24 mouse cellular contexts compared by ENCODE assay signal in genomic region chr9:64219772-64220420, GRCm38 (mm10). TPM values are rescaled to one million over a fixed set of nuclear protein-coding genes. Genes with fewer than 3 reads are reported as not detected.
DNase-seq lines count a peak whose midpoint lies in the region; ATAC-seq and TF ChIP-seq lines count a peak whose summit lies in the region.
"Had no signal": no experiment of that assay in that cellular context is flagged by ENCODE, and none has a peak within 500 bp of the region (broad histone marks: within the 10 kb centered on the region; RNA-seq: fewer than 3 reads in every experiment).

No protein-coding gene starts in this region.

- no peak overlapping the region for H3K4me3 ChIP-seq in kidney, embryonic 14.5 days (ENCODE audit: low read length)
- peak overlapping the region; percentile 43 for H3K4me3 ChIP-seq in E14TG2a.4 (replicated peaks; ENCODE audit: low read length)
- no peak overlapping the region for H3K4me3 ChIP-seq in small intestine, adult 2 months (ENCODE audit: low read depth, low read length)
- no peak overlapping the region for H3K4me3 ChIP-seq in forebrain, embryonic 10.5 days
- H3K4me3 ChIP-seq: hindbrain, embryonic 13.5 days; limb, embryonic 13.5 days; liver, embryonic 13.5 days; neural tube, embryonic 12.5 days; stomach, embryonic 15.5 days had no signal

- no peak for TF ChIP-seq CTCF in E14TG2a.4 (conservative IDR thresholded peaks at IDR 0.05; ENCODE audit: low read length)
- no peak for TF ChIP-seq CTCF in small intestine, adult 2 months (IDR thresholded peaks at IDR 0.05; ENCODE audit: extremely low read depth, insufficient read length, insufficient replicate concordance, low read depth, low read length)

- WGBS in kidney, embryonic 14.5 days = 72% methylated on average over 10 of the region's 10 CpGs
- 88% methylated on average over 10 of the region's 10 CpGs for WGBS in small intestine, adult 2 months
- WGBS in forebrain, embryonic 10.5 days = 82% methylated on average over 10 of the region's 10 CpGs

- H3K4me2 ChIP-seq in kidney, embryonic 14.5 days (replicated peaks; ENCODE audit: low read depth, low read length) = no peak overlapping the region
- H3K4me2 ChIP-seq: hindbrain, embryonic 13.5 days; limb, embryonic 13.5 days; liver, embryonic 13.5 days; lung, embryonic 14.5 days; neural tube, embryonic 12.5 days; stomach, embryonic 15.5 days had no signal

- no peak for TF ChIP-seq POLR2A in small intestine, adult 2 months (IDR thresholded peaks at IDR 0.05; ENCODE audit: low read depth, low read length)

- intact Hi-C loops in left cerebral cortex, postnatal 25 days (cut with DNase I) = no loop called here

- ATAC-seq in kidney, embryonic 14.5 days (ENCODE audit: low FRiP score, low TSS enrichment) = 0 out of 2 replicates have a peak, but pooled peaks have one; percentile 30
- ATAC-seq: CD4-positive, CD25-positive, alpha-beta regulatory T cell, adult 4 months had no signal

- peaks cover 21% of the 10 kb centered on the region for H3K4me1 ChIP-seq in kidney, embryonic 14.5 days (ENCODE audit: control insufficient read depth, insufficient read depth, low read length)
- H3K4me1 ChIP-seq in E14TG2a.4 (replicated peaks; ENCODE audit: low read depth, low read length) = peaks cover 96% of the 10 kb centered on the region
- H3K4me1 ChIP-seq in small intestine, adult 2 months (ENCODE audit: control insufficient read depth, insufficient read depth, insufficient read length, low read length) = peaks cover 20% of the 10 kb centered on the region
- peaks cover 19% of the 10 kb centered on the region for H3K4me1 ChIP-seq in forebrain, embryonic 10.5 days
- H3K4me1 ChIP-seq: hindbrain, embryonic 13.5 days had no signal

- no peaks in the 10 kb centered on the region for H3K27me3 ChIP-seq in kidney, embryonic 14.5 days (ENCODE audit: control insufficient read depth, insufficient read depth, low read length)
- no peaks in the 10 kb centered on the region for H3K27me3 ChIP-seq in E14TG2a.4 (ENCODE audit: insufficient read depth, low read length)
- no peaks in the 10 kb centered on the region for H3K27me3 ChIP-seq in small intestine, adult 2 months (ENCODE audit: control insufficient read depth, insufficient read depth, low read length)
- H3K27me3 ChIP-seq in forebrain, embryonic 10.5 days (ENCODE audit: poor library complexity, severe bottlenecking) = no peaks in the 10 kb centered on the region
- H3K27me3 ChIP-seq: hindbrain, embryonic 13.5 days; limb, embryonic 13.5 days; liver, embryonic 13.5 days; neural tube, embryonic 12.5 days; stomach, embryonic 15.5 days had no signal

- no peak for DNase-seq in kidney, adult 8-10 months
- peak; percentile 58 for DNase-seq in ZHBTc4 (ENCODE audit: low read depth, low spot score)
- no peak for DNase-seq in forebrain, embryonic 10.5 days (ENCODE audit: extremely low spot score, low spot score)
- no peak for DNase-seq in left cerebral cortex, postnatal 25 days (ENCODE audit: low spot score in 2 of 2)
- DNase-seq: adrenal gland, postnatal 10 days; cerebellum, adult 18-20 months; cerebellum, postnatal 14 days; gastrocnemius, postnatal 36 days; kidney, adult 9 months; layer of hippocampus, postnatal 36 days; liver, embryonic 13.5 days; lung, embryonic 14.5 days; midbrain, embryonic 14.5 days; right cerebral cortex, adult 18-20 months; right cerebral cortex, postnatal 4 days; thymus, adult 2 months had no signal

- no peak overlapping the region for H3K9ac ChIP-seq in kidney, embryonic 14.5 days (ENCODE audit: low read depth, low read length)
- H3K9ac ChIP-seq: hindbrain, embryonic 13.5 days; limb, embryonic 13.5 days; liver, embryonic 13.5 days; lung, embryonic 14.5 days; neural tube, embryonic 12.5 days; stomach, embryonic 15.5 days had no signal

- peak overlapping the region; percentile 73; the same call in 1 of the 2 replicates for H3K27ac ChIP-seq in kidney, embryonic 14.5 days (ENCODE audit: low read depth, low read length)
- peak overlapping the region; percentile 57; the same call in 1 of the 2 replicates for H3K27ac ChIP-seq in small intestine, adult 2 months (ENCODE audit: insufficient read depth, low read depth, low read length)
- no peak overlapping the region for H3K27ac ChIP-seq in forebrain, embryonic 10.5 days
- H3K27ac ChIP-seq: hindbrain, embryonic 13.5 days; limb, embryonic 13.5 days; liver, embryonic 13.5 days; neural tube, embryonic 12.5 days; stomach, embryonic 15.5 days had no signal

- H3K36me3 ChIP-seq in kidney, embryonic 14.5 days (ENCODE audit: control insufficient read depth, insufficient read depth, low read length) = no peaks in the 10 kb centered on the region
- H3K36me3 ChIP-seq in E14TG2a.4 (ENCODE audit: insufficient read depth, low read length) = peaks cover 50% of the 10 kb centered on the region
- no peaks in the 10 kb centered on the region for H3K36me3 ChIP-seq in small intestine, adult 2 months (ENCODE audit: control insufficient read depth, insufficient read depth, low read length)
- H3K36me3 ChIP-seq in forebrain, embryonic 10.5 days (replicated peaks) = peaks cover 4% of the 10 kb centered on the region; the same call in 1 of the 2 replicates
- H3K36me3 ChIP-seq: hindbrain, embryonic 13.5 days; neural tube, embryonic 12.5 days; stomach, embryonic 15.5 days had no signal

- H3K9me3 ChIP-seq in kidney, embryonic 14.5 days (ENCODE audit: control insufficient read depth, low read length) = no peaks in the 10 kb centered on the region
- no peaks in the 10 kb centered on the region for H3K9me3 ChIP-seq in E14TG2a.4 (ENCODE audit: low read length)
- no peaks in the 10 kb centered on the region for H3K9me3 ChIP-seq in forebrain, embryonic 10.5 days
- H3K9me3 ChIP-seq: hindbrain, embryonic 13.5 days; limb, embryonic 13.5 days; liver, embryonic 13.5 days; neural tube, embryonic 12.5 days; stomach, embryonic 15.5 days had no signal

RNA-seq across cellular contexts. Expression of gene Uchl4, which starts 15.1 kb away (rescaled TPM):
- polyA plus RNA-seq in kidney, embryonic 14.5 days (2014; fragmentation: Nextera tagmentation; extraction: Ambion mirVana) = 2.9 and 3.3 TPM in 2 replicates
- not detected in 2 replicates for polyA plus RNA-seq in small intestine, adult 2 months (2012; rRNA removed)
- polyA plus RNA-seq in forebrain, embryonic 10.5 days (2016; fragmentation: Nextera tagmentation; extraction: Ambion mirVana) = 3.6 and 4.4 TPM in 2 replicates
- total RNA-seq in left cerebral cortex, postnatal 25 days (2021) = 1 to 10 TPM; 2.1 to 4.6 TPM
- polyA plus RNA-seq: thymus, adult 2 months had no signal

RNA-seq across cellular contexts. Expression of gene Map2k1, which starts 33.5 kb away (rescaled TPM):
- polyA plus RNA-seq in kidney, embryonic 14.5 days (2014; fragmentation: Nextera tagmentation; extraction: Ambion mirVana) = 56.9 and 72.3 TPM in 2 replicates
- 26.2 and 51.6 TPM in 2 replicates for polyA plus RNA-seq in small intestine, adult 2 months (2012; rRNA removed)
- polyA plus RNA-seq in forebrain, embryonic 10.5 days (2016; fragmentation: Nextera tagmentation; extraction: Ambion mirVana) = 74.9 and 81.7 TPM in 2 replicates
- total RNA-seq in left cerebral cortex, postnatal 25 days (2021) = 100 to 1,000 TPM; 286 to 290 TPM

RNA-seq across cellular contexts. Expression of gene Snapc5, which starts 40.8 kb away (rescaled TPM):
- polyA plus RNA-seq in kidney, embryonic 14.5 days (2014; fragmentation: Nextera tagmentation; extraction: Ambion mirVana) = 25.7 and 37.9 TPM in 2 replicates
- polyA plus RNA-seq in small intestine, adult 2 months (2012; rRNA removed) = 5.8 and 12.2 TPM in 2 replicates
- polyA plus RNA-seq in forebrain, embryonic 10.5 days (2016; fragmentation: Nextera tagmentation; extraction: Ambion mirVana) = 35.6 and 38.1 TPM in 2 replicates
- 10 to 100 TPM; 21.5 to 22.7 TPM for total RNA-seq in left cerebral cortex, postnatal 25 days (2021)

RNA-seq across cellular contexts. Expression of gene Rpl4, which starts 46.7 kb away (rescaled TPM):
- 1,389 and 1,446 TPM in 2 replicates for polyA plus RNA-seq in kidney, embryonic 14.5 days (2014; fragmentation: Nextera tagmentation; extraction: Ambion mirVana)
- 122 and 189 TPM in 2 replicates for polyA plus RNA-seq in small intestine, adult 2 months (2012; rRNA removed)
- polyA plus RNA-seq in forebrain, embryonic 10.5 days (2016; fragmentation: Nextera tagmentation; extraction: Ambion mirVana) = 1,283 and 1,312 TPM in 2 replicates
- total RNA-seq in left cerebral cortex, postnatal 25 days (2021) = 100 to 1,000 TPM; 485 to 487 TPM

RNA-seq across cellular contexts. Expression of gene Zwilch, which starts 47.0 kb away (rescaled TPM):
- polyA plus RNA-seq in kidney, embryonic 14.5 days (2014; fragmentation: Nextera tagmentation; extraction: Ambion mirVana) = 17.3 and 34.4 TPM in 2 replicates
- polyA plus RNA-seq in small intestine, adult 2 months (2012; rRNA removed) = 0.70 and 1.9 TPM in 2 replicates
- polyA plus RNA-seq in forebrain, embryonic 10.5 days (2016; fragmentation: Nextera tagmentation; extraction: Ambion mirVana) = 47.5 and 49.3 TPM in 2 replicates
- 1 to 10 TPM; 2.5 to 4.6 TPM for total RNA-seq in left cerebral cortex, postnatal 25 days (2021)
